Mouse (Mus musculus) ES-Bruce4 (cell line): ENCODE measurements around the gene Cct8l1.

Experiments used
- CTCF ChIP-seq: IDR thresholded peaks from one replicate; pipeline ENCODE4 v1.8.1; 2011; ENCODE audit warnings: low read depth, low read length
- POLR2A ChIP-seq: IDR thresholded peaks from one replicate; pipeline ENCODE4 v1.8.1; 2011; ENCODE audit warnings: low read length; ENCODE audit not compliant: insufficient read depth

- TF ChIP-seq CTCF, result no peak
- TF ChIP-seq POLR2A, result no peak
Observed at GRCm38 (mm10) chr5:25526926-25527325, 11.1 kb downstream of the Cct8l1 start.
